Mouse (Mus musculus) cerebellum, adult 2 months (tissue): ENCODE data around the gene Psrc1.

Source experiments
- CTCF ChIP-seq: fragments of 200-500 bp; IDR thresholded peaks from 2 replicates; pipeline ENCODE4 v1.5.1; 2011; ENCODE audit warnings: low read depth, mild to moderate bottlenecking, control low read depth, low read length, moderate library complexity, borderline replicate concordance; ENCODE audit not compliant: insufficient read depth
- POLR2A ChIP-seq: fragments of 200-500 bp; IDR thresholded peaks from 2 replicates; pipeline ENCODE4 v1.6.1; 2011; ENCODE audit warnings: low read length, control low read depth, borderline replicate concordance; ENCODE audit not compliant: insufficient read depth

- TF ChIP-seq CTCF: no peak
- no peak for TF ChIP-seq POLR2A
Measured at GRCm38 (mm10) chr3:108345855-108346254, 37.8 kb upstream of the Psrc1 start.
